Mouse (Mus musculus) erythroblast, embryonic 14.5 days (primary cell): Measurements from ENCODE around the gene Gigyf2. TPM values are rescaled to one million over a fixed set of nuclear protein-coding genes. Genes with fewer than 3 reads are reported as not detected.

Experiments used
- H3K27me3 ChIP-seq: 2 replicates; pipeline ENCODE4 v1.6.1; 2012; ENCODE audit warnings: inconsistent platforms; ENCODE audit not compliant: control insufficient read depth
- H3K36me3 ChIP-seq: 2 replicates; pipeline ENCODE4 v1.6.1; 2012; ENCODE audit warnings: mild to moderate bottlenecking, inconsistent platforms; ENCODE audit not compliant: control insufficient read depth
- H3K4me1 ChIP-seq: 2 replicates; pipeline ENCODE4 v1.6.1; 2012; ENCODE audit warnings: inconsistent platforms; ENCODE audit not compliant: control insufficient read depth
- H3K4me3 ChIP-seq: replicated peaks from 2 replicates; pipeline ENCODE3; 2012; ENCODE audit warnings: moderate library complexity, mild to moderate bottlenecking, inconsistent platforms
- H3K9me3 ChIP-seq: 2 replicates; pipeline ENCODE4 v1.6.1; 2012; ENCODE audit warnings: low read length, inconsistent platforms, mixed read lengths; ENCODE audit not compliant: control insufficient read depth
- GATA1 ChIP-seq: IDR thresholded peaks from 2 replicates; pipeline ENCODE4 v1.6.1; 2012; ENCODE audit warnings: low read length, inconsistent platforms, mixed read lengths
- TAL1 ChIP-seq: IDR thresholded peaks from 3 replicates; pipeline ENCODE4 v1.6.1; 2012; ENCODE audit warnings: low read length, inconsistent platforms, mixed read lengths
- polyA plus RNA-seq: library from polyadenylated mRNA; stranded (reverse); fragments of >175 nt; gene quantifications from 2 replicates; pipeline ENCODE4 v1.2.3, GENCODE M21; 2012

Gigyf2 gene
- polyA plus RNA-seq, 1 experiment = 1.5 TPM

DNA sequence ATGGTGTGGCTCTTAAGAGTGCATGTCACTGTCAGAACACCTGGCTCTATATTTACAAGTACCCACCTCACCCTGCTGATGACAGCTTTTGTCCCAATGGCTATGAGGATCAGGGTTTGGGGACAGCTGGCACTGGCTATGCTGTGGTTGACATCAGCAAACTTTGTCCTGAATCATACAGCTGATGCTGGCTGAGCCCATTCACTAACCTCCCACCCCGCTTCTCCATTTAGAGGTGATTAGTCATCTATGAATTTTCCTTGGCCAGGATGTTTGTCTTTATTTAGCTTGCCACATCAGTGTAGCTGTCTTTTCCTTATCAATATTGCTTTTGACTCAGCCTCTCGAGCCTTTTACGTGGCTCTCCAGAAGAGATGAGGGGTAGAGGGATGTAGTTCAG is 165.5 kb downstream of the Gigyf2 start:
- Histone ChIP-seq H3K4me1 (no peaks in the 10 kb centered on the region), H3K27me3 (no peaks in the 10 kb centered on the region), H3K4me3 (no peak overlapping the region), H3K36me3 (no peaks in the 10 kb centered on the region; the same call in 1 of the 2 replicates), H3K9me3 (no peaks in the 10 kb centered on the region)
- TF ChIP-seq TAL1 (no peak), GATA1 (no peak)

- Histone ChIP-seq H3K27me3 (no peaks in the 10 kb centered on the region), H3K4me1 (no peaks in the 10 kb centered on the region), H3K4me3 (no peak overlapping the region), H3K9me3 (no peaks in the 10 kb centered on the region), H3K36me3 (no peaks in the 10 kb centered on the region; the same call in 1 of the 2 replicates)
- no peak for TF ChIP-seq GATA1
- TF ChIP-seq TAL1 = no peak
These were observed 166.7 kb downstream of the Gigyf2 start for GRCm38 (mm10) chr1:87493542-87493941.

Other genes with a start within 250 kb of the Gigyf2 start
- gene Alppl2, start 237.1 kb upstream of the Gigyf2 start, polyA plus RNA-seq = not detected in 2 replicates
- not detected in 2 replicates for gene Alpi, start 225.4 kb upstream of the Gigyf2 start, polyA plus RNA-seq
- gene Akp3, start 202.0 kb upstream of the Gigyf2 start, polyA plus RNA-seq = not detected in 2 replicates
- not detected in 2 replicates for gene Ecel1, start 170.5 kb upstream of the Gigyf2 start, polyA plus RNA-seq
- gene Prss56, start 143.7 kb upstream of the Gigyf2 start, polyA plus RNA-seq = not detected in 2 replicates
- gene Chrnd, start 136.4 kb upstream of the Gigyf2 start, polyA plus RNA-seq = not detected in 2 replicates
- 0.04 TPM in 1 of 2 replicates, not detected in the other for gene Chrng, start 122.3 kb upstream of the Gigyf2 start, polyA plus RNA-seq
- 2.5 and 2.6 TPM in 2 replicates for gene Eif4e2, start 113.1 kb upstream of the Gigyf2 start, polyA plus RNA-seq
- gene Efhd1, start 62.6 kb upstream of the Gigyf2 start, polyA plus RNA-seq = not detected in 2 replicates
- not detected in 2 replicates for gene Kcnj13, start 67.7 kb downstream of the Gigyf2 start, polyA plus RNA-seq
- not detected in 2 replicates for gene Snorc, start 143.3 kb downstream of the Gigyf2 start, polyA plus RNA-seq
- not detected in 2 replicates for gene Neu2, start 182.9 kb downstream of the Gigyf2 start, polyA plus RNA-seq
- 0.01 TPM in 1 of 2 replicates, not detected in the other for gene Ngef, start 246.9 kb downstream of the Gigyf2 start, polyA plus RNA-seq